Mouse (Mus musculus) cerebellum, adult 2 months (tissue): ENCODE data around the gene Zfp335. TPM values are rescaled to one million over a fixed set of nuclear protein-coding genes. Genes with fewer than 3 reads are reported as not detected.

ENCODE experiments used
- DNase-seq, 2 experiments: peaks; one replicate each; pipeline ENCODE4 v3.0.0; 2021
- H3K27ac ChIP-seq: fragments of 200-500 bp; 2 replicates; pipeline ENCODE4 v1.5.1; 2012; ENCODE audit warnings: low read length, control low read depth, inconsistent platforms; ENCODE audit not compliant: insufficient read depth
- H3K27me3 ChIP-seq: fragments of 200-500 bp; 2 replicates; pipeline ENCODE4 v1.6.1; 2012; ENCODE audit warnings: inconsistent platforms, mild to moderate bottlenecking, low read length, moderate library complexity; ENCODE audit not compliant: control insufficient read depth, insufficient read depth
- H3K4me1 ChIP-seq: fragments of 200-500 bp; 2 replicates; pipeline ENCODE4 v1.6.1; 2011; ENCODE audit warnings: low read length; ENCODE audit not compliant: control insufficient read depth, insufficient read depth
- H3K4me3 ChIP-seq: fragments of 200-500 bp; replicated peaks from 2 replicates; pipeline ENCODE3; 2011; ENCODE audit warnings: mild to moderate bottlenecking, low read depth, low read length, control low read depth; ENCODE audit not compliant: insufficient read depth
- CTCF ChIP-seq: fragments of 200-500 bp; IDR thresholded peaks from 2 replicates; pipeline ENCODE4 v1.5.1; 2011; ENCODE audit warnings: low read depth, mild to moderate bottlenecking, control low read depth, low read length, moderate library complexity, borderline replicate concordance; ENCODE audit not compliant: insufficient read depth
- POLR2A ChIP-seq: fragments of 200-500 bp; IDR thresholded peaks from 2 replicates; pipeline ENCODE4 v1.6.1; 2011; ENCODE audit warnings: low read length, control low read depth, borderline replicate concordance; ENCODE audit not compliant: insufficient read depth
- WGBS: fragments of 180-500 bp; shearing (Covaris S2); methylation state at CpG from one replicate; pipeline ENCODE4 v1.1.7; 2018; 5-methylcytosine and 5-hydroxymethylcytosine counted together
- polyA plus RNA-seq: library from polyadenylated mRNA; depleted of rRNA; stranded (reverse); fragments of >200 nt; gene quantifications from 2 replicates; pipeline ENCODE4 v1.2.3, GENCODE M21; 2012

The Zfp335 gene
- polyA plus RNA-seq, 1 experiment = 32.0 TPM

DNA sequence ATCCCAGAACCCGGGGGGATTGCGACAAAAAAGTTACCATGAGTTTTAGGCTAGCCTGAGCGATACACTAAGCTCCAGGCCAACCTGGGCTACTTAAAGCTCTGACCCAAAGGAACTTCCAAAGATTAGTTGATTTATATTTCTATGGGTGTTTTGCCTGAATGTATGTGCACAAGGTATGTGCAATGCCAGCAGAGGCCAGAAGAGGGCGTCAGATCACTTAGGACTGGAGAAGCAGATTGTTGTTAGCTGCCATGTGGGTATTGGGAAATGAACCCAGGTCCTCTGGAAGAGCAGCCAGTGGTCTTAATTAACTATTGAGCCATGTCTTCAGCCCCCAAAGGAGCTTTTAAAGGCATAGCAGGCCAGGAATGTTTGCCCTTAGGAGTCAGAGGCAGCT lies 40.2 kb upstream of the Zfp335 start:
- no peak overlapping the region for H3K27ac ChIP-seq
- no peak for DNase-seq
- TF ChIP-seq CTCF = peak; percentile 8; the same call in 1 of the 2 replicates
- TF ChIP-seq POLR2A = no peak
- peaks cover 3% of the 10 kb centered on the region; the same call in 1 of the 2 replicates for H3K27me3 ChIP-seq
- peaks cover 5% of the 10 kb centered on the region for H3K4me1 ChIP-seq
- no peak overlapping the region for H3K4me3 ChIP-seq
- WGBS = 84% methylated on average over 4 of the region's 4 CpGs

DNA sequence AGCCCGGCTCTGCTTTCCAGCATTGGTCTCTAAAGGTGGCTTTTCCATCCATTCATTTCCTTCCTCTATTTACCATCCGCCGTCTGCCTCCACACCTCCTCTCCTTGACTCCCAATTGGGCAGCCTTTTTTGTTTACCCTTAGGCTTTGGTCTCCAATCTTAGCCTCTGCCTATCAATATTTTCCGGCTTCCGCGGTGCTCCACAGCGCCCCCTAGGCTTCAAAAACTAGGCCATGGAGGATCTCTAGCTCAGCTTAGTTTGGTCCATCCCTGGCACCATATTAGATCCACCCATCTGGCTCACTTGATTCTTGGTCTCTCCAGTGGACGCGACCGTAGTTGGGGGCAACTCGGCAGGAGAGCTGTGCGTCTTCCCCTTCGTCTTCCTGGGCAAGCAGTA lies 38.9 kb upstream of the Zfp335 start:
- peaks cover 5% of the 10 kb centered on the region for H3K4me1 ChIP-seq
- H3K27me3 ChIP-seq = peaks cover 3% of the 10 kb centered on the region; the same call in 1 of the 2 replicates
- 27% methylated on average over 13 of the region's 13 CpGs for WGBS

GRCm38 (mm10) chr2:164948962-164949361 lies 37.4 kb upstream of the Zfp335 start:
- no peak overlapping the region for H3K27ac ChIP-seq
- H3K4me1 ChIP-seq = peaks cover 5% of the 10 kb centered on the region
- WGBS = 15% methylated on average over 25 of the region's 25 CpGs
- TF ChIP-seq POLR2A (no peak), CTCF (no peak)
- DNase-seq = no peak
- peaks cover 3% of the 10 kb centered on the region; the same call in 1 of the 2 replicates for H3K27me3 ChIP-seq
- H3K4me3 ChIP-seq = no peak overlapping the region

More for the DNA sequence above, 38.9 kb upstream of the Zfp335 start:
- peak in 1 of 2 experiments; percentile 24 for DNase-seq
- no peak overlapping the region for H3K4me3 ChIP-seq
- TF ChIP-seq CTCF = peak; percentile 47; the same call in 1 of the 2 replicates
- no peak for TF ChIP-seq POLR2A
- no peak overlapping the region for H3K27ac ChIP-seq

DNA sequence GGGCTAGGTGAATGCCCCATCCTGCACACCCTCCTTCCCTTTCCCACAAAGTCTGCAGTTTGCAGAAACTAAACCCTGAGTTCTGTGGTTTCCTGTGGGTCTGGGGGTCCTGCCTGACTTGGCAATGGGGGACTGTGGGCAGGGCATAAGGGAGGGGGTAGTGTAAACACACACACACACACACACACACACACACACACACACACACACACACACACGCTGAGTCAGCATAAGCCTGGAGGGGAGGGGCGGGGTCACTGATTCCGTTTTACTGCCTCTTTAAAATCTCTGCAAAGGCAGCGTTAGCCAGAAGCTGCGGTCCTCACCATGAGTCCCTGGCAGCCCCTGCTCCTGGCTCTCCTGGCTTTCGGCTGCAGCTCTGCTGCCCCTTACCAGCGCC lies 36.4 kb upstream of the Zfp335 start:
- WGBS = 16% methylated on average over 7 of the region's 7 CpGs
- Histone ChIP-seq H3K27ac (no peak overlapping the region), H3K4me1 (no peaks in the 10 kb centered on the region; the same call in 1 of the 2 replicates), H3K4me3 (no peak overlapping the region), H3K27me3 (peaks cover 3% of the 10 kb centered on the region; the same call in 1 of the 2 replicates)
- no peak for DNase-seq
- TF ChIP-seq CTCF = no peak
- no peak for TF ChIP-seq POLR2A

DNA sequence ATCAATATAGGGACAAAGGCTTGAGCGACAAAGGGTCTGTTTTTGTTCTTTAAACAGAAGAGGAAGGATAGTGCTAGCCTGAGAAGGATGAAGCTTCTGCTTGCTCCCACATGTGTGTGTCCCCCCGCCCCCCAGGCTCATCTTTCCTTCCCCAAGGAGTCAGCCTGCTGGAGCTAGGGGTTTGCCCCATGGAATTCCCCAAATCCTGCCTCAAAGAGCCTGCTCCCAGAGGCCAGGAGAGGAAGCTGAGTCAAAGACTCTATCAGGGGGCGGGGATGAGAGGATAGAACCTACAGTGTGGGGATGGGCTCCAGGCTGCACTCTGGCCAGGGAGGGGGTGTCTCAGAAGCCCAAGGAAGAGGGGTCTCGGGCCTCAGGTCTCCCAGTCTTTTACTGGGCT lies 35.9 kb upstream of the Zfp335 start:
- Histone ChIP-seq H3K27ac (no peak overlapping the region), H3K4me3 (no peak overlapping the region), H3K27me3 (peaks cover 3% of the 10 kb centered on the region; the same call in 1 of the 2 replicates), H3K4me1 (no peaks in the 10 kb centered on the region)
- 75% methylated on average over 4 of the region's 4 CpGs for WGBS
- DNase-seq = no peak
- TF ChIP-seq CTCF (no peak), POLR2A (no peak)

DNA sequence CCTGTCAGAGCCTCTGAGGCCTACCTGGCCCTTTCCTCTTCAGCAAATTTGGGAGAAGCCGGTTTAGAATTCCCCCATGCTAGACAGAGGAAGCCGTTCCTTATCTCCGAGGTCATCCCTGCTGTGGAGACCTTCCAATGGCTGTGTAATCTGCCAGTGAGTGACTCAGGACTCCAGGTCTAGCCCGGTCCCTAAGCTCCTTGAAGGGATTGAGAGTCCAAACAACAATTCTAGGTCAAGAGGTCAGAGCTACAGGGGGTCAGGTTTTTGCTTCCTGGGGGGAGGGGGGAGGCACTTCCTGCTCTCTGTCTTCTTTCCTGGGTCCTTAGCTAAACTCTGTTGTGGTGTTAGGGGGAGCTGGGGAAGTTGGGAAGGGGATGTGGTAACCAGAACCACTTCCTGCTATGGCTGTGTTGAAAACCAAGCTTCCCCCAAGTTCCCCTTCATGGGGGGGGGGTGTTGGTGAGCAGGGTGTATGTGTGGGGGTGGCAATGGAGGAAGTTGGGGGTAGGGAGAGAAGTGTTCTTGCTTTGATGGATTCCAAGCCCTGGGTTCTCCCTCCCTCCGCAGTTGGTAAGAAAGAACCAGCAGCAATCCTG lies 31.2 kb upstream of the Zfp335 start:
- no peak for TF ChIP-seq CTCF
- TF ChIP-seq POLR2A = no peak
- H3K4me1 ChIP-seq = peaks cover 11% of the 10 kb centered on the region; the same call in 1 of the 2 replicates
- H3K27me3 ChIP-seq = no peaks in the 10 kb centered on the region
- no peak for DNase-seq
- 48% methylated on average over 5 of the region's 5 CpGs for WGBS
- no peak overlapping the region for H3K27ac ChIP-seq
- no peak overlapping the region for H3K4me3 ChIP-seq

DNA sequence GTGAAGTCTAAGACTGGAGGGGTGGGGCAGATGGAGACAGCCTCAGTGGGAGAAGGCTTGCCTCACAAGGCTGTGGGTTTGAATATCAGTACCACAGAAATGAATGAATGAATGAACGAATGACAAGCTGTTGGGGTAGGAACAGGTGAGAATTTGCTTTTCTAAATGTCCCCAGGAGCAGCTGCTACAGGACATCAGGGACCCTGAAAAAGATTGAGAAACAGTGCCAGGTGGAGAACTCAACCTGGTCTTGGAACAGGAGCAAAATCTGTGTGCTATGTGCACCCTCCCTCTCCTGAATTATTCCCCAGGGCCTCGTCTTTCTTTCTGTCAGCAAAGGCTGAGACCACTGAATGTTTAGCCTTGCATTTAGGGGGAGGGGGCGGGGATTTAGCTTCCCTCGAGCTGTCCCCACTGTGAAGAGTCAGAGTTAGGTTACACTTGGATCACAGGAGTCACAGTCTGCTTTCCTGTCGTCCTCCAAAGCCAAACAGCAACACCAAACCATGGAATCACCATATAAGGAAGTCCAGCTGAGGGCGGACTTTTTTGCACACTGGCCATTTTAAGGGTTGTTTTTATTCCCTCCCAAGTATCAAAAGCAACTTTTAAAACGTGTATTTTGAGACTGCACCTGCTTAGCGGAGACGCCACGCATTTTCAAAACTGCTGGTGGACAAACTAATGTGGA lies 28.7 kb upstream of the Zfp335 start, which contains the start of gene Mmp9:
Mmp9 (plus strand) TSS at position 641 of the 691 bp plus-strand sequence.
- Histone ChIP-seq H3K4me1 (peaks cover 11% of the 10 kb centered on the region; the same call in 1 of the 2 replicates), H3K27me3 (no peaks in the 10 kb centered on the region), H3K4me3 (no peak within 1 kb of the TSS), H3K27ac (no peak within 1 kb of the TSS)
- WGBS = 53% methylated on average over 10 of the region's 10 CpGs
- no peak for TF ChIP-seq CTCF
- no peak for TF ChIP-seq POLR2A
- DNase-seq = no peak

DNA sequence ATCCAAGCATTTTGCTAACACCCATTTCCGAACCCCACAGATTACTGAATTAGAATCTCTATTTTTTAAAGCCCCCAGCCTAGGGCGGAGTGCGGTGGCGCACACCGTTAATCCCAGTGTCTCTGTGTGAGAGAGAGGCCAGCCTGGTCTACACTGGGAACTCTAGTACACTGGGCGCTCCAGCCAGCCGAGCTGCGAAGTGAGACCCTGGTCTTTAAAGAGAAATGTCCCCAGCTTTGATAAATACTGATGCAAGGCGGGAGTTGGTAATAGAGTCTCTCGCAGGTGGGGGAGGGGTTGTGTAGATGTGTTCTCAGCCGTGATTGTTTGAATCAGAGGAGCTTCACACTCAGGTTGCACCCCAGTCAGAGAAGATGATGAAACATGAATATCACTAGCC lies 27.5 kb upstream of the Zfp335 start:
- WGBS = 4% methylated on average over 11 of the region's 11 CpGs
- Histone ChIP-seq H3K27ac (peak overlapping the region; percentile 68), H3K27me3 (no peaks in the 10 kb centered on the region), H3K4me3 (peak overlapping the region; percentile 54), H3K4me1 (peaks cover 11% of the 10 kb centered on the region; the same call in 1 of the 2 replicates)
- TF ChIP-seq POLR2A = no peak
- no peak for TF ChIP-seq CTCF
- DNase-seq = peak in 1 of 2 experiments; percentile 49
